Mouse (Mus musculus): ENCODE results near the gene Scn2a. TPM values are rescaled to one million over a fixed set of nuclear protein-coding genes. Genes with fewer than 3 reads are reported as not detected.
"Not testable (repeated sequence)": the region's sequence is repeated elsewhere in the genome, so short reads cannot be mapped to it uniquely, and the experiment has no call there.

The Scn2a gene
- polyA plus RNA-seq, 1 experiment from 2014 or later: 3.0 TPM

DNA sequence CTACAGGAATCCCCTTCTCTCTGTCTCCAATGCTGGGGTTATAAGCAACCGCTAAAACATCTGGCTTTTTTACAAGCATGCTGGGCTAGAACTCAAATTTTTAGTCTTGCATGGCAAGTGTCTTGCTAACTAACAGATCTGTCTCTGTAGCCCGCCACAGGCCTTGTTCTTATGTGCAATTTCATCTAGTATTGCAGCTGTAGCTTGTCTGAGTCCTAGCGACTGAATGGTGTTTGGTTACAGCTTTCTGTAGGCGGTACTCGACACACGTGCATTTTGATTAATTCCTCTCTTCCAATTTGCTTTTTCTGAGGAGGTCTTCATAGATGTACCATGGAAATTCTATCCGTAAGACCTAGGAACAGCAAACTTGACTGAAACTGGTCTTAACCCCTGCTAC lies 161.9 kb downstream of the Scn2a start:
- Histone ChIP-seq H3K4me2 (ENCODE audit: low read length) (no peak overlapping the region), H3K9ac (ENCODE audit: low read length) (no peak overlapping the region), H3K36me3 (ENCODE audit: control insufficient read depth, insufficient read depth, low read length) (no peaks in the 10 kb centered on the region), H3K4me3 (ENCODE audit: low read depth, low read length) (no peak overlapping the region), H3K9me3 (ENCODE audit: control insufficient read depth, low read length) (no peaks in the 10 kb centered on the region), H3K27ac (ENCODE audit: low read depth) (no peak overlapping the region), H3K27me3 (replicated peaks; ENCODE audit: control insufficient read depth, insufficient read depth, low read length) (no peaks in the 10 kb centered on the region), H3K4me1 (replicated peaks; ENCODE audit: control insufficient read depth, insufficient read depth, low read length) (no peaks in the 10 kb centered on the region)
- 66% methylated on average over 7 of the region's 7 CpGs for WGBS
- ATAC-seq (replicated peaks; ENCODE audit: low FRiP score, low TSS enrichment, low read depth): no peak
- no peak for DNase-seq (ENCODE audit: low spot score)

DNA sequence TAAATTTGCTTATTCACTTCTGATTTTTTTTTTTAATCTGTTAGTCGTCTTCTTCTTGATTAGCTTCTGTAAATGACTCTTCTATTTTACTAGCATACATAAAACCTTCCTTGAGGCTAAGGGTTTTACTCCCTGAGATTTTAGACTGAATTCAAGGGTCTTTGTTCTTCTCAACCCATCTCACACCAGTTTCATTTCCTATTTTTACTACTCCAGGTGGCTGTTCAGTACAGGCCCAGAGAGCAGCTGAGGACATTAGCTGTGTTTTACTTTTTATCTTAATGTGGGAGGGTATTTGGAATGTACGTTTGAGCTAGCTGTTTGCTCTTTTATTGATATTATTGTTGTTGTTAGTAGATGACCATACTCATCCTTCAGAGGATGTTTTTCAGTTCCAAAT lies 162.8 kb downstream of the Scn2a start:
- Histone ChIP-seq H3K9ac (ENCODE audit: low read length) (no peak overlapping the region), H3K4me3 (ENCODE audit: low read depth, low read length) (no peak overlapping the region), H3K36me3 (ENCODE audit: control insufficient read depth, insufficient read depth, low read length) (no peaks in the 10 kb centered on the region), H3K27me3 (replicated peaks; ENCODE audit: control insufficient read depth, insufficient read depth, low read length) (no peaks in the 10 kb centered on the region), H3K27ac (ENCODE audit: low read depth) (no peak overlapping the region), H3K9me3 (ENCODE audit: control insufficient read depth, low read length) (no peaks in the 10 kb centered on the region), H3K4me2 (ENCODE audit: low read length) (no peak overlapping the region), H3K4me1 (replicated peaks; ENCODE audit: control insufficient read depth, insufficient read depth, low read length) (no peaks in the 10 kb centered on the region)
- ATAC-seq (replicated peaks; ENCODE audit: low FRiP score, low TSS enrichment, low read depth) (no peak), DNase-seq (ENCODE audit: low spot score) (no peak)
- 83% methylated on average over 2 of the region's 2 CpGs for WGBS

- H3K36me3 ChIP-seq (ENCODE audit: control insufficient read depth, insufficient read depth, low read length): no peaks in the 10 kb centered on the region
- H3K4me3 ChIP-seq (ENCODE audit: low read depth, low read length): no peak overlapping the region
- DNase-seq (ENCODE audit: low spot score): no peak
- H3K9me3 ChIP-seq (ENCODE audit: control insufficient read depth, low read length): 0 out of 2 replicates have a peak, but pooled peaks cover 7% of the 10 kb centered on the region
- no peak overlapping the region; the same call in 1 of the 2 replicates for H3K4me2 ChIP-seq (ENCODE audit: low read length)
- H3K9ac ChIP-seq (ENCODE audit: low read length): no peak overlapping the region
- no peak overlapping the region for H3K27ac ChIP-seq (ENCODE audit: low read depth)
- no peaks in the 10 kb centered on the region for H3K27me3 ChIP-seq (replicated peaks; ENCODE audit: control insufficient read depth, insufficient read depth, low read length)
- 31% methylated on average over 3 of the region's 3 CpGs for WGBS
- ATAC-seq (replicated peaks; ENCODE audit: low FRiP score, low TSS enrichment, low read depth): no peak
- H3K4me1 ChIP-seq (replicated peaks; ENCODE audit: control insufficient read depth, insufficient read depth, low read length): no peaks in the 10 kb centered on the region
These were observed 171.9 kb downstream of the Scn2a start for GRCm38 (mm10) chr2:65792516-65792915.

GRCm38 (mm10) chr2:65793593-65793992 lies 173.0 kb downstream of the Scn2a start:
- no peaks in the 10 kb centered on the region for H3K4me1 ChIP-seq (replicated peaks; ENCODE audit: control insufficient read depth, insufficient read depth, low read length)
- no peak overlapping the region for H3K4me3 ChIP-seq (ENCODE audit: low read depth, low read length)
- 0 out of 2 replicates have a peak, but pooled peaks cover 7% of the 10 kb centered on the region for H3K9me3 ChIP-seq (ENCODE audit: control insufficient read depth, low read length)
- H3K4me2 ChIP-seq (ENCODE audit: low read length): no peak overlapping the region
- 71% methylated on average over 2 of the region's 2 CpGs for WGBS
- H3K36me3 ChIP-seq (ENCODE audit: control insufficient read depth, insufficient read depth, low read length): no peaks in the 10 kb centered on the region
- DNase-seq (ENCODE audit: low spot score): no peak
- H3K27ac ChIP-seq (ENCODE audit: low read depth): no peak overlapping the region
- no peak overlapping the region for H3K9ac ChIP-seq (ENCODE audit: low read length)
- H3K27me3 ChIP-seq (replicated peaks; ENCODE audit: control insufficient read depth, insufficient read depth, low read length): no peaks in the 10 kb centered on the region
- no peak for ATAC-seq (replicated peaks; ENCODE audit: low FRiP score, low TSS enrichment, low read depth)

DNA sequence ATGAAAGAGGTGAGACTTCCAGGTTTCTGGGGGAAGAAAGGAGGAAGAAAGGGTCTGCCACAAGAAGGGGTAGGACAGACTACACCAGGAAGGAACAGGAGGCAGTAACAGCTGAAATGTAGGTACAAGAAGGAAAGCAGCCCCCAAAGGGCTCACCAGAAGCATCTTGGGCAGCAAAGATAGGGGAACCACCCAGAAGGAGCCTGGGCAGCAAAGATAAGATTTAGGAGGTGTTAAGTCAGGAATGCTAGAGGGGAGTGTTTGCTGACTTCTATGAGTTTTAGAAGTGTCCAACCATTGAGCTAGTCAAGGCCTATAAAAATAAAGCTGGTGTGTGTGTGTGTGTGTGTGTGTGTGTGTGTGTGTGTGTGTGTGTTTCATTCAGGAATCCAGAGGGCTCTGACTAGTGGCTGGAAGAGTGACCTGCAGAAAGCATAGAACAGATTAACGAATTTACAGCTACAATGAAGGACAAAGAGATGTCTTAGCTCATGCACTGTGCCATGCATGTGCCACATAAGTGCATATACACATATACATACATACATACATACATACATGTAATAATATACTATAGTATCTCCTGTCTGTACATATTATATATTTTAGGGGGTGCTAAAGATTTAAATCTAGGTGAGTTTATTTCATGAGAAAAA lies 180.6 kb downstream of the Scn2a start:
- no peak for DNase-seq (ENCODE audit: low spot score)
- Histone ChIP-seq H3K9ac (ENCODE audit: low read length) (no peak overlapping the region), H3K27me3 (replicated peaks; ENCODE audit: control insufficient read depth, insufficient read depth, low read length) (no peaks in the 10 kb centered on the region), H3K4me2 (ENCODE audit: low read length) (no peak overlapping the region), H3K27ac (ENCODE audit: low read depth) (no peak overlapping the region), H3K4me1 (replicated peaks; ENCODE audit: control insufficient read depth, insufficient read depth, low read length) (no peaks in the 10 kb centered on the region), H3K4me3 (ENCODE audit: low read depth, low read length) (no peak overlapping the region), H3K9me3 (ENCODE audit: control insufficient read depth, low read length) (0 out of 2 replicates have a peak, but pooled peaks cover 3% of the 10 kb centered on the region), H3K36me3 (ENCODE audit: control insufficient read depth, insufficient read depth, low read length) (no peaks in the 10 kb centered on the region)
- 73% methylated on average over 1 of the region's 1 CpGs for WGBS
- no peak for ATAC-seq (replicated peaks; ENCODE audit: low FRiP score, low TSS enrichment, low read depth)

- no peak overlapping the region for H3K27ac ChIP-seq (ENCODE audit: low read depth)
- H3K9ac ChIP-seq (ENCODE audit: low read length): no peak overlapping the region
- H3K27me3 ChIP-seq (replicated peaks; ENCODE audit: control insufficient read depth, insufficient read depth, low read length): no peaks in the 10 kb centered on the region
- ATAC-seq (replicated peaks; ENCODE audit: low FRiP score, low TSS enrichment, low read depth) (no peak), DNase-seq (ENCODE audit: low spot score) (no peak)
- 80% methylated on average over 6 of the region's 6 CpGs for WGBS
- H3K4me2 ChIP-seq (ENCODE audit: low read length): no peak overlapping the region
- H3K4me3 ChIP-seq (ENCODE audit: low read depth, low read length): no peak overlapping the region
- H3K4me1 ChIP-seq (replicated peaks; ENCODE audit: control insufficient read depth, insufficient read depth, low read length): no peaks in the 10 kb centered on the region
- H3K9me3 ChIP-seq (ENCODE audit: control insufficient read depth, low read length): no peaks in the 10 kb centered on the region
- H3K36me3 ChIP-seq (ENCODE audit: control insufficient read depth, insufficient read depth, low read length): no peaks in the 10 kb centered on the region
These were observed 186.0 kb downstream of the Scn2a start for GRCm38 (mm10) chr2:65806556-65806955.

GRCm38 (mm10) chr2:65811203-65811602 lies 190.6 kb downstream of the Scn2a start:
- 87% methylated on average over 6 of the region's 6 CpGs for WGBS
- not testable (repeated sequence) for H3K4me1 ChIP-seq (replicated peaks; ENCODE audit: control insufficient read depth, insufficient read depth, low read length); H3K9me3 ChIP-seq (ENCODE audit: control insufficient read depth, low read length); H3K4me2 ChIP-seq (ENCODE audit: low read length); H3K27me3 ChIP-seq (replicated peaks; ENCODE audit: control insufficient read depth, insufficient read depth, low read length); DNase-seq (ENCODE audit: low spot score); H3K4me3 ChIP-seq (ENCODE audit: low read depth, low read length); H3K9ac ChIP-seq (ENCODE audit: low read length); H3K27ac ChIP-seq (ENCODE audit: low read depth); ATAC-seq (replicated peaks; ENCODE audit: low FRiP score, low TSS enrichment, low read depth); H3K36me3 ChIP-seq (ENCODE audit: control insufficient read depth, insufficient read depth, low read length)

Other genes starting within 250 kb of the Scn2a start
- gene Scn3a, start 53.1 kb upstream of the Scn2a start, polyA plus RNA-seq (2014; fragmentation: Nextera tagmentation; extraction: Ambion mirVana): 4.9 and 5.1 TPM in 2 replicates
- 2.8 and 3.1 TPM in 2 replicates for gene Csrnp3, start 225.0 kb downstream of the Scn2a start, polyA plus RNA-seq (2014; fragmentation: Nextera tagmentation; extraction: Ambion mirVana)